Mouse (Mus musculus) skeletal muscle tissue, adult 2 months (tissue): ENCODE results near the gene Bdh2.

Source experiments
- DNase-seq: peaks from one replicate; pipeline ENCODE4 v3.0.0-alpha.2; 2012; ENCODE audit warnings: low read depth, low spot score

Bdh2 gene

GRCm38 (mm10) chr3:135280669-135281415 is at the start of gene Bdh2:
Gene Bdh2, plus strand, starts transcription at chr3:135281221.
- DNase-seq, result peak; percentile 84

- no peak for DNase-seq
Measured at GRCm38 (mm10) chr3:135232058-135232457, 49.0 kb upstream of the Bdh2 start.

GRCm38 (mm10) chr3:135232462-135232861 is 48.6 kb upstream of the Bdh2 start:
- no peak for DNase-seq

- peak; percentile 1 for DNase-seq
Measured at GRCm38 (mm10) chr3:135245733-135246132, 35.3 kb upstream of the Bdh2 start.

GRCm38 (mm10) chr3:135246828-135247227 is 34.2 kb upstream of the Bdh2 start:
- DNase-seq, result no peak

- peak; percentile 20 for DNase-seq
Measured at GRCm38 (mm10) chr3:135249104-135249503, 31.9 kb upstream of the Bdh2 start.

- no peak for DNase-seq
Measured at GRCm38 (mm10) chr3:135251825-135252224, 29.2 kb upstream of the Bdh2 start.

- no peak for DNase-seq
Measured at GRCm38 (mm10) chr3:135254784-135255183, 26.2 kb upstream of the Bdh2 start.

- no peak for DNase-seq
Measured at GRCm38 (mm10) chr3:135258919-135259318, 22.1 kb upstream of the Bdh2 start.

GRCm38 (mm10) chr3:135260233-135260632 is 20.8 kb upstream of the Bdh2 start:
- no peak for DNase-seq

- no peak for DNase-seq
Measured at GRCm38 (mm10) chr3:135268616-135269015, 12.4 kb upstream of the Bdh2 start.

GRCm38 (mm10) chr3:135269391-135269990 is 11.5 kb upstream of the Bdh2 start:
- no peak for DNase-seq

- peak; percentile 17 for DNase-seq
Measured at GRCm38 (mm10) chr3:135272627-135273026, 8.4 kb upstream of the Bdh2 start.

GRCm38 (mm10) chr3:135273047-135273446 is 8.0 kb upstream of the Bdh2 start:
- peak; percentile 5 for DNase-seq

- DNase-seq, result no peak
Measured at GRCm38 (mm10) chr3:135280160-135280559, 861 bp upstream of the Bdh2 start.

GRCm38 (mm10) chr3:135281701-135282100 is 680 bp downstream of the Bdh2 start:
- no peak for DNase-seq

- DNase-seq, result no peak
Measured at GRCm38 (mm10) chr3:135285256-135285655, 4.2 kb downstream of the Bdh2 start.

- no peak for DNase-seq
Measured at GRCm38 (mm10) chr3:135285807-135286206, 4.8 kb downstream of the Bdh2 start.

- DNase-seq, result no peak
Measured at GRCm38 (mm10) chr3:135288138-135288750, 7.2 kb downstream of the Bdh2 start.

- DNase-seq, result no peak
Measured at GRCm38 (mm10) chr3:135289148-135289547, 8.1 kb downstream of the Bdh2 start.

- DNase-seq, result peak; percentile 41
Measured at GRCm38 (mm10) chr3:135290249-135290894, 9.4 kb downstream of the Bdh2 start.

GRCm38 (mm10) chr3:135293703-135294102 is 12.7 kb downstream of the Bdh2 start:
- no peak for DNase-seq
